Mouse (Mus musculus) liver, adult (tissue): Measurements from ENCODE around the gene Slc22a5.
"Not testable (repeated sequence)": the region's sequence is repeated elsewhere in the genome, so short reads cannot be mapped to it uniquely, and the experiment has no call there.

Experiments
- GATA4 ChIP-seq: IDR thresholded peaks from 2 replicates; pipeline ENCODE4 v1.6.1; 2014; ENCODE audit warnings: mild to moderate bottlenecking, low read length; ENCODE audit not compliant: insufficient replicate concordance

Gene Slc22a5

DNA sequence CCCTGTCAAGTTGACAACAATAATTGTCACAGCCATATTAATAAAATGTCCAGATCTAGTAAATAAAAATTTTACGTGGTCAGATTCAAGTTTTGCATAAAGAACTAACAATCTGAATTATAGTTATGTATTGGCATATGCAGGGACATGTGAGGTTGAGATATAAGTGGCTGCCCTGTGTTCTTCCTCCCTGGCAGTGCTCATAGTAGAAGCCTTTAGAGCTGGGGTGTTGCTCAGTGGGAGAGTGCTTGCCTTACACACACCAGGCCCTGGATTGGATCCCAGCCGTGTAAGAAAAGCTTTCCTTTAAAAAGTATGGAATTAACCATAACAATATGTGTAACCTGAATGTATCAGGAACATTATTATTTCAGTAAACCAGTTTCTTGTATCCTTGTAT, 2.0 kb upstream of the Slc22a5 start:
- no peak for TF ChIP-seq GATA4

DNA sequence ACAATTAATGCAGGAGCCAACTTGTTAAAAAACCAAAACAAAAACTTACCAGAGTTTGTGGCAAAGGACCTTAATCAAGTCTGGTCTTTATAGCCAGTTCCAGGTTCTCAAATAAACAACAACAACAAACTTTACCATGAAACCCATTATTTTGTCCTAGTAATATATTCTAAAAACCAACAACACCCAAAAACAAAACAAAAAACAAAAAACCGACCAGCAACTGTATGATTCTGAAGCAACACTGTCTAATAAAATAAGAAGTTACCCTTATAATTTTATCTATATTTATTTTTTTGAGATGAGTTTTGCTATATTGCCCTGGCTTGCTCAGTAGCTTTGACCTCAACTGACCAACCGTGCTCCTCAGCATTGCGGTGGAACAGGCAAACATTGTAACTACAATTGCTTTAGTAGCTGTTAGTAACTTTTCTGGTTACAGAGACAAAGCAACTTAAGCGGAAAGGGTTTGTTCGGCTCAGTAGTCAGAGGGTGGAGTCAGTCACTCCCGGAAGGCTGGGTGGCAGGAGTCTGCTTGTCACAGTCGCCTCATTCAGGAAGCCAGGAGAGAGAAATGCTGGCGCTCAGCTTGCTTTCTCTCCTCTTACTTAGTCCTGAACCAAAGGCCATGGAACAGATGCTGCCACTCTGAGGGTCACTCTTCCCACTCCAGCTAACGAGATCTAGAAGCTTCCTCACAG, 1.4 kb upstream of the Slc22a5 start:
- TF ChIP-seq GATA4 = no peak

DNA sequence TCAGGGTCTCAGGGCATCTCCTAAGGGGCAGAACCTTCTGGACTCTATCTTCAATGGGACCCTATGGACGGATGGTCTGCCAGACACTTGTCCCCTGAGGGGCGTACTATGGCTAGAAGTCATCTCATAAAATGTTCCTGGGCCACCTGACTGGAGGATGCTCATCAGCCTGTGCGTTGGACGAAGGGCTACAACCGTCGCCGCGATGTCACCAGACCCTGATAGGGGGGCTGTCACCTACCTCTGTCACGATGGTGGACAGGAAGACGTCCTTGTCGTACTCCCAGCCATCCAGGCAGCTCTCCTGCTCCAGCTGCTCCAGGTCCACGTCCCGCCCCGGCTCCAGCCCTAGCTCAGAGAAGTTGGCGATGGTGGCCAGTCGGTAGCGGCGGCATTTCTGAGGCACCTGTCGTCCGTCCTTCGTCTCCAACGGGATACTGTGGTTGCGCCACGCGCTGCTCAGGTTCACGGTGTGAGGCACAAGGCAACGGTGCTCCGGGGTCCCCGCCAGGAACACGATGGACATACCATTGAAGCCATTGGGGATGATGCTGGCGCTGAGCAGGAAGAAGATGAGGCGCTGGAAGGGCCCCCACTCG, 455 bp downstream of the Slc22a5 start:
- no peak for TF ChIP-seq GATA4

DNA sequence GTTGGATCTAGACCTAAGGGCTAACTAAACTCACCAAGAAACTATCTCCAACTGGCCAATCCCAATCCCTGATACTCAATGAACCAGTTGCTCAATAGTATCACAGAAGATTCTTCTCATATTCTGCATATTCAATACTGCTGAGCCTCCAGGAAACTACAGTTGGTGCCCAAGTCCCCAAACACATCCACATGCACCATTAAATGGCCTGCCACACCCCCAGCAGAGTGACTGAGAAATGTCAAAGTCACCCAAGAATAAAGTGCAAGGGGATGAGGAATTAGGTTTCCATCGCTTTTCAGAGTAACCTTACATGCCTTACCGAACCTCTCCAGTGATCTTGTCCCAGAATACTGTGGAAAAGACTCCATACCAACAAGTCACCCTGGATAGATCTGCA, 1.2 kb downstream of the Slc22a5 start:
- no peak for TF ChIP-seq GATA4

DNA sequence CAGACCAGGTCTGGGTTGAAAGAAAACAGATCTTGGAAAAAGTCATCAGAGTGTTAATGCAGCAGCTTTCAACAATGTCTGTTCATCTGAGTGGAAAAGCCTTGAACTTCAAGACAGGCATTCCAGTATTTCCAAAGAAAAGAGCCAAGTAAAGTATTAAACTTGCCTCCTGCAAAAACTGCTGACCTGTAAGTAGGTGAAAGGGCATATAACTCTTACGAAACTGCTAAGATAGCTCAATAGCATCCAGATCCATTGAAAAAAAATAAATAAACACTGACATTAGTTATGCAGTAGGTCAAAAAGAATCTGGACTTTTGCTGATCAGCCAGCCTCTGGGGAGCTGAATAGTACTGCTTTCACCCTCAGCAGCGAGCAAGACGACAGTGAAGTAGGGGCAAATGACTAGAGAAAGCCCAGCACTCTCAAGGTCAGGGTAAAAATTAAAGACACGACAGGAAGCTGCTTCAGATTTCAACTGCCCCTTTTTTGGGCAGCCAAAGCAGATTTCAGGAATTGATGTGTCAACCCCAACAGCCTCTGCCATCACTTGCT, 2.3 kb downstream of the Slc22a5 start:
- TF ChIP-seq GATA4 = no peak

DNA sequence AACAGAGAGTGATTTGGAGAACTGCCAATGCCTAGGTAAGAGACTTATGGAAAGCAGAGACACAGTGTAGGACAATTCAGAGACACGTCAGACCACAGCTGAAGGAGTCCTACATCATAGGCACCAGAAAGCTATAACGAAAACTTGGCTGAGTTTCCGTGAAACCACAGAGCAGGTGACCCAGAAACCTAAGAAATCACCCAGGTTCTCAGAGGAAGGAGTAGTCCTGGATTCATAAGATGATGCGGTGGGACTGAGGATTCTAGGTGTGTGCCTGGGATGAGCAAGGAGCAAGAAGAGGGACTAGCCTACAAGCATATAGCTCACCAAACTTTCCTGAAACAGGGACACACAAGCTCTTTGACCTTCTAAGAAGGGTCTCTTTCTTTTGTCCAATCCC, 3.2 kb downstream of the Slc22a5 start:
- no peak for TF ChIP-seq GATA4

DNA sequence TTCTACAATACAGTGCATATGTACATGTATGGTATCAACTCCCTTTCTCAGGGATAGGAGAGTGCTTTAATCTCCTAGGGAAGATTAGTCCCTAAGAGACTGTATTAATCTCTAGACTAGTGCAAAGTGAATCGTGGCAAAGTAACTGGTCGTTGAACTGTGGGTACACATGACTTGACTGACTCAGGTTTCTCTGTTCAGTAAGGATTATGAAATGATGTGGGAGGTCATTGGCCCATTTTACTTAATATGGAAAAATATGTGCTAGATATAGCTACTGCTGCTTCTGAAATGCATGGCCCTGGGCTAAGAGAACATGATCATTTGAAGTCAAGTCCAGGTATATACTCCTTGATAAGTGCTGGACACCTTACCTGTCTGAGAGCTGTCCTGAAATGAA, 8.2 kb downstream of the Slc22a5 start:
- no peak for TF ChIP-seq GATA4

DNA sequence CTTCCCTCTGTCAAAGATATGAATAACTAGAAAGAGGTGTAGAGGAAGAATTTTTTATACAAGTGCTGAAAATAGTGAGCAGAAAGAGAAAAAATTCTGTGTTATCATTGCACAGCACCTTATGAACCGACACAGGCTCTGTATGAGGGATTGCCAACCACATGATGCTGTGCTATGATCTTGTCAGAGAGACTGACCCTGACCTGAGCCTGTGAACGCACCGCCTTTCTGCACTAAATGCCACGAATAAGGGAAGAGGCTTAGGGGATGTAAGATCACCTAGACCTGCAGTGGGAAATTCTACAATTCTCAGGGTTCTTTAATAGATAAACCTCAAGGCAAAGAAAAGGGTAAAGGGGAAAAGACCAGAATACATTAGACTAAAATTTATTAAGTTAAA, 15.0 kb downstream of the Slc22a5 start:
- no peak for TF ChIP-seq GATA4

DNA sequence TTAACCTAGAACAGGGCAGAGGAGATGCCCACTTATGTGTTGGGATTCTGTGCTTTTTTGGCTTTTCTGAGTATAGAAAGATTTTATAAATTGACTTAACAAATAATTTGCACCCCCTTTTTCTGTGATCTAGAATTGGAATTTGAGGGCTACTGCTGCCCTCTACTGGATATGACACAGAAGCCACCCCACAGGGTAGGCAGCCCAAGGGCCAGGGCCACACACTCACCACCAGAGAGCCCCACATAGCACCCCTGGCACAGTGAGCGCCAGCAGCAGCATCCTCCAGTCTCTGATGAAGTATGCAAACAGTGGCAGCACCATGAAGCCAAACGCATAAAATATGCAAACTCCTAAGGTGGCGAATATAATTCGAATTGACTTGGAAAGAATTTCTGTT, 16.8 kb downstream of the Slc22a5 start:
- no peak for TF ChIP-seq GATA4

DNA sequence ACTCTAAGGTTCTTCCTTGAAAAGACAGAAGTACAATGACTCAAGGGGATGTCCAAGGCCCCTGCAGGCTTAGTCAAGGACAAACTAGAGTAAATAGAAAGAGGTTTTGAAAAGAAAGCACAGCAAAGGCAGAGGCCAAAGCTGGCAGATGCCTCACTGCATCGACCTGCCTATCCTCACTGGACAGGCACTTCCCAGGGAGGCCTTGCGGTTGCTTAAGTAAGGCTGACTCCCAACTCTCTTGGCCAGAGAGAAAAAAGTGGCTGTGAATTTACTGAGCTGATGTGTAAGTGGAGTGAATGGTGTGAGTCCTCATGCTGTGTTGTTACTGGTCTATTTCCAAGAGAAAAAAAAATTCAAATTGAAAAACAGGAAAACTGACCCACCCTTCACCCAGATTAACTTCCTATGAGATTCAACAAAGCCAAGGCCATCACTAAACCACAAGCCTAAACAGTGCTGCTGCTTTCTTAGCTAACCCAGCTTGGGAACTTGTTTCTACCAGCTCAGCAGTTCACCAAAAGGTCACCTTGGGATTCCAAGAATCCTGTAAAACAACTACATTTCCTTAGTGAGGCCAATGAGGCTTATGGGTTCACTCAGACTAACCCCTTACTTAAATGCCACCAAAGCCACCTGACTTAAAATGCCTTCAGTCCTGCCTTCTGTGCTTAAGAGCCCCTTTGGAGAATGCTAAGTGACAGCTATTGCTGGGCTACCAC, 19.5 kb downstream of the Slc22a5 start:
- no peak for TF ChIP-seq GATA4

DNA sequence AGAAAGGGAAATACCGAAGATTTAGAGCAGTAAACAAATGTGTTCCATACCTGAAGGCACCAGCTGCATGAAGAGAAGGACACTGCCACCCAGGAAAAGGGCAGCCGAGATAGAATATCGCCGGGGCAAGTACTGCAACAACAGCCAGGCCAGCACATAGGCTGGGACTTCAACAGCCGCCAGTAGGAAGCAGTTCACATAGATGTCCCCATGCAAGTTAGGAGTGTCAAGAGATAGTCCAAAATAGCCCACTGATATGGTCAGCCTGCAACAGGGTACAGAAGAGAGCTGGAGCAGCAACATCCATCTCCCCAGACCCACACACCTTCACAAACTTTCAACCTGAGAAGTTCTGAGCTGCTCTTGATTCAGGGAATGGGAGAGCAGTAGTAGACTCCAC, 22.3 kb downstream of the Slc22a5 start:
- TF ChIP-seq GATA4 = no peak

DNA sequence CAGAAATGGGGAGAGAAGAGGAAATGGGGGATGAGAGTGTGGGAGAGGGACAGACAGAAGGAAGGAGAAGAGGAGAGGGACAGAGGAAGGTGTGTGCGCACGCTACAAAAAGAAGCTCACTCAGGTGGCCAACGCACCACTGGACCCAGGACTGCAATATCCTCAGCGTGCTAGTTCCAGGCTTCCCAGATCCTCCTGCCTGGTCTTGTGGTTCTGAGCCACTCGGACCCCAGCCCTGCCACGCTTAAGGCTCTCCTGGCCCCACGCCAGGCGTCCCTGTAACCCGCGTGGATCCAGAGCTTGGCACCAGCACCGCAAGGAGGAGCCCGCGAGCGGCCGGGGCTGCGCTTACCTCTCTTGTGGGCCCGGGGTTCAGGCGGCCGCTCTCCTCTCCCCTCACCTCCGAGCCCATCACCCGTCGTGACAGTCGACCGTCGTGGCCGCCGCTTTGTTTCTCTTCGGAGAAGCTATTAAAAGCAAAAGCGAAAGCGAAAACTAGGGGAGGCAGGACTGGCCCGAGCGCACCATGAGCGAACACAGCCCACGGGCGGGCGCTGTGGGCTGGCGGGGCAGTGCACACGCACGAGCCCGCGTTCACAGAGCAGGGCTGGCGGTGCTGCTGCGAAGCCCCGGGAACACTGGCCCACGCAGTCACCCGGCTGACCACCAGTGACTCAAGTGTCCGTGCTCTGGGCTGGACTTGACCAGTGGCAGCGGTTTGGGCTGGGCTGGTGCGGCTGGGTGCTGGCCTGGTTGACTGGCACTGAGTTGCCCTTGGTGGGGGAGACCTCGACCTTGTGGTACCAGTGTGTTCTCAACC, 32.5 kb downstream of the Slc22a5 start, which contains the start of gene Gm12216:
Gene Gm12216, minus strand, starts transcription at position 496 of the 820 bp plus-strand sequence.
- TF ChIP-seq GATA4 = not testable (repeated sequence)

DNA sequence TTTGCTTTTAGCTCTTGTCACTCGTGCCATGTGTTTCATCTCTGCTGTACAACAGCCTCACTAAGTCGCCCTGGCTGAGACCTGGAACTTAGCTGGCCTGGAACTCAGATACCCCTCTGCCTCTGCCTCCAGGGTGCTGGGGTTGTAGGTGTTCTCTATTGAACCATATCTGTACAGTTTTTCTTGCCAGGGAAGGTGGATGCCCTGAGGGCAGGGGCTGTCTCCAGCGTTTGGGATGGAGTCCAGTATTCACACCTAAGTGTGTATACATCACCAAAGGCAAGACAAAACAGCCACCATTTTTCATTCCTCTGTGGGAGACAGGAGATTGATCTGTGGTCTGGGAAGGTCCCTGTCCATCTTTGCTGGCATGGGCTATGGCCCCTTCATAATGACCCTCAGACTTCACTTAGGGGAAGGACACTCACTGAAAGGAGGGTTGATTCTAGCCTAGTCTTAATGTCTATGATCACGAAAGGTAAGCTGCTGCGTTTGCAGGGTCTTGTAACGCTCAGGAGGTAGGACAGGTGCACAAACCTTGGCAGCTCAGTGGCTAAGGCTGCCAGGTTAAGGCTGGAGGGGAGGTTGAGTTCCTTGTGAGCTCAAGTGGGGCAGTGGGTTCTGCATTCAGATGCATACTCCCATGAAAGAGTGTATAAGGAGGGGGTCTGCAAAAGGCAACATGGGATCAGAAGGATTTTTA, 33.3 kb downstream of the Slc22a5 start:
- TF ChIP-seq GATA4 = no peak

DNA sequence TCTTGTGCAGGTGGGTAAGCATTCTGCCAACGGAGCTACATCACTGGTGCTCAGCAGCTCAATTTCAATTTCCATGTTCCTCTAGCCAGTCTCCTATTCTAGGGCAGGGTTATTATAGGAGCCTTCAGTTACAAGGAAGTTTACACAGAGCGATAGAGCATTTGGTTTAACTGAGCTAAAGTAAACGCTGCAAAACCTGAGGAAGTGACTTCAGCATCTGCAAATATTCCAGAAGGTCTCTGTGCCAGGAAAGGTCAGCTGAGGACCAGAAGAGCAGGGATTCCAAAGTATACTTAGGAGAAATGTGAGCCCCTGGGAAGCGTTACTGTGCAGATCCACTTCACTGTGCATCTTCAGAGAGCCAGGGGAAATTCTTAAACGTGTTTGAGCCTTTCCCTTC, 37.8 kb downstream of the Slc22a5 start:
- no peak for TF ChIP-seq GATA4
